Mouse (Mus musculus) heart, embryonic 12.5 days (tissue): Measurements from ENCODE around the gene Tnik. TPM values are rescaled to one million over a fixed set of nuclear protein-coding genes. Genes with fewer than 3 reads are reported as not detected.

Experiments
- ATAC-seq: fragments of 200-750 bp; cut with Nextera tagmentation; 2 replicates; pipeline ENCODE4 v1.8.0; 2017; ENCODE audit warnings: moderate TSS enrichment, moderate library complexity; ENCODE audit not compliant: insufficient number of reproducible peaks, low FRiP score
- H3K27ac ChIP-seq: fragments of 300-500 bp; sonication (generic); 2 replicates; pipeline ENCODE4 v1.5.1; 2016; ENCODE audit warnings: mild to moderate bottlenecking, moderate library complexity; ENCODE audit not compliant: poor library complexity, severe bottlenecking
- H3K27me3 ChIP-seq: fragments of 300-500 bp; sonication (generic); replicated peaks from 2 replicates; pipeline ENCODE4 v1.6.1; 2016; ENCODE audit warnings: mild to moderate bottlenecking, moderate library complexity
- H3K36me3 ChIP-seq: fragments of 300-500 bp; sonication (generic); 2 replicates; pipeline ENCODE4 v1.6.1; 2016; ENCODE audit warnings: mild to moderate bottlenecking, moderate library complexity
- H3K4me1 ChIP-seq: fragments of 300-500 bp; sonication (generic); replicated peaks from 2 replicates; pipeline ENCODE4 v1.6.1; 2016; ENCODE audit warnings: mild to moderate bottlenecking
- H3K4me2 ChIP-seq: fragments of 300-500 bp; sonication (generic); 2 replicates; pipeline ENCODE4 v1.6.1; 2016; ENCODE audit warnings: mild to moderate bottlenecking, moderate library complexity
- H3K4me3 ChIP-seq: fragments of 300-500 bp; sonication (generic); 2 replicates; pipeline ENCODE4 v1.5.1; 2016; ENCODE audit warnings: mild to moderate bottlenecking
- H3K9ac ChIP-seq: fragments of 300-500 bp; sonication (generic); 2 replicates; pipeline ENCODE4 v1.6.1; 2016; ENCODE audit warnings: mild to moderate bottlenecking, moderate library complexity
- H3K9me3 ChIP-seq: fragments of 300-500 bp; sonication (generic); replicated peaks from 2 replicates; pipeline ENCODE4 v1.6.1; 2016; ENCODE audit warnings: mild to moderate bottlenecking, moderate library complexity
- WGBS: fragments of 180-500 bp; shearing (Covaris S2); methylation state at CpG from one replicate; pipeline ENCODE4 v1.1.7; 2016; 5-methylcytosine and 5-hydroxymethylcytosine counted together
- microRNA-seq: library from miRNA; unstranded; fragments of <30 nt; microRNA quantifications from one replicate; pipeline ENCODE4, GENCODE M21; 2017
- polyA plus RNA-seq: library from polyadenylated mRNA; unstranded; fragments of >200 nt; fragmentation: Nextera tagmentation; extraction: Ambion mirVana; gene quantifications from 2 replicates; pipeline ENCODE4 v1.2.1, GENCODE M21; 2016

The Tnik gene
- polyA plus RNA-seq, 1 experiment from 2014 or later = 10.3 TPM

- Histone ChIP-seq H3K4me1 (no peaks in the 10 kb centered on the region), H3K9ac (no peak overlapping the region), H3K4me2 (no peak overlapping the region), H3K27ac (no peak overlapping the region), H3K27me3 (no peaks in the 10 kb centered on the region), H3K36me3 (no peaks in the 10 kb centered on the region), H3K4me3 (no peak overlapping the region), H3K9me3 (no peaks in the 10 kb centered on the region)
- ATAC-seq = no peak
- WGBS = 46% methylated on average over 1 of the region's 1 CpGs
Observed at GRCm38 (mm10) chr3:28709740-28710139, 446.7 kb downstream of the Tnik start.

- no peak for ATAC-seq
- H3K4me3 ChIP-seq = no peak overlapping the region
- no peaks in the 10 kb centered on the region for H3K27me3 ChIP-seq
- no peak overlapping the region for H3K27ac ChIP-seq
- no peak overlapping the region for H3K9ac ChIP-seq
- no peaks in the 10 kb centered on the region for H3K4me1 ChIP-seq
- WGBS = 69% methylated on average over 7 of the region's 7 CpGs
- H3K36me3 ChIP-seq = no peaks in the 10 kb centered on the region
- no peak overlapping the region for H3K4me2 ChIP-seq
- no peaks in the 10 kb centered on the region for H3K9me3 ChIP-seq
Observed at GRCm38 (mm10) chr3:28713913-28714698, 451.1 kb downstream of the Tnik start.

GRCm38 (mm10) chr3:28718521-28718920, 455.5 kb downstream of the Tnik start:
- Histone ChIP-seq H3K9me3 (no peaks in the 10 kb centered on the region), H3K4me3 (no peak overlapping the region), H3K36me3 (no peaks in the 10 kb centered on the region), H3K27me3 (no peaks in the 10 kb centered on the region), H3K4me2 (no peak overlapping the region), H3K4me1 (0 out of 2 replicates have a peak, but pooled peaks cover 5% of the 10 kb centered on the region), H3K27ac (no peak overlapping the region), H3K9ac (no peak overlapping the region)
- 87% methylated on average over 2 of the region's 2 CpGs for WGBS
- ATAC-seq = no peak

- 70% methylated on average over 5 of the region's 5 CpGs for WGBS
- H3K27ac ChIP-seq = no peak overlapping the region
- no peaks in the 10 kb centered on the region for H3K27me3 ChIP-seq
- H3K4me2 ChIP-seq = no peak overlapping the region
- H3K9me3 ChIP-seq = no peaks in the 10 kb centered on the region
- no peak overlapping the region for H3K9ac ChIP-seq
- H3K36me3 ChIP-seq = no peaks in the 10 kb centered on the region
- H3K4me1 ChIP-seq = 0 out of 2 replicates have a peak, but pooled peaks cover 5% of the 10 kb centered on the region
- ATAC-seq = no peak
- no peak overlapping the region for H3K4me3 ChIP-seq
Observed at GRCm38 (mm10) chr3:28721218-28721617, 458.2 kb downstream of the Tnik start.

- ATAC-seq = no peak
- H3K36me3 ChIP-seq = no peaks in the 10 kb centered on the region
- H3K9me3 ChIP-seq = no peaks in the 10 kb centered on the region
- no peak overlapping the region for H3K27ac ChIP-seq
- WGBS = 37% methylated on average over 7 of the region's 7 CpGs
- no peak overlapping the region for H3K9ac ChIP-seq
- no peaks in the 10 kb centered on the region for H3K27me3 ChIP-seq
- H3K4me2 ChIP-seq = no peak overlapping the region
- H3K4me1 ChIP-seq = 0 out of 2 replicates have a peak, but pooled peaks cover 5% of the 10 kb centered on the region
- no peak overlapping the region for H3K4me3 ChIP-seq
Observed at GRCm38 (mm10) chr3:28721838-28722237, 458.8 kb downstream of the Tnik start.

- Histone ChIP-seq H3K27me3 (no peaks in the 10 kb centered on the region), H3K4me3 (no peak overlapping the region), H3K4me1 (0 out of 2 replicates have a peak, but pooled peaks cover 5% of the 10 kb centered on the region), H3K9me3 (0 out of 2 replicates have a peak, but pooled peaks cover 2% of the 10 kb centered on the region), H3K27ac (no peak overlapping the region), H3K9ac (no peak overlapping the region), H3K36me3 (no peaks in the 10 kb centered on the region), H3K4me2 (no peak overlapping the region)
- no peak for ATAC-seq
Observed at GRCm38 (mm10) chr3:28722531-28722930, 459.5 kb downstream of the Tnik start.

- Histone ChIP-seq H3K9ac (no peak overlapping the region), H3K4me2 (no peak overlapping the region), H3K4me3 (no peak overlapping the region), H3K27ac (no peak overlapping the region), H3K9me3 (0 out of 2 replicates have a peak, but pooled peaks cover 2% of the 10 kb centered on the region), H3K4me1 (0 out of 2 replicates have a peak, but pooled peaks cover 5% of the 10 kb centered on the region), H3K27me3 (no peaks in the 10 kb centered on the region), H3K36me3 (no peaks in the 10 kb centered on the region)
- WGBS = 56% methylated on average over 6 of the region's 6 CpGs
- no peak for ATAC-seq
Observed at GRCm38 (mm10) chr3:28723534-28723933, 460.5 kb downstream of the Tnik start.

- Histone ChIP-seq H3K9ac (no peak overlapping the region), H3K27ac (no peak overlapping the region), H3K36me3 (no peaks in the 10 kb centered on the region), H3K27me3 (no peaks in the 10 kb centered on the region), H3K4me1 (0 out of 2 replicates have a peak, but pooled peaks cover 5% of the 10 kb centered on the region), H3K9me3 (0 out of 2 replicates have a peak, but pooled peaks cover 2% of the 10 kb centered on the region), H3K4me2 (no peak overlapping the region), H3K4me3 (no peak overlapping the region)
- no peak for ATAC-seq
- 91% methylated on average over 13 of the region's 13 CpGs for WGBS
Observed at GRCm38 (mm10) chr3:28725203-28725602, 462.2 kb downstream of the Tnik start.

Small RNA genes within 50 kb of the gene (microRNA-seq; reads per million reads assigned to microRNA genes)
- gene Mir466q = 0.71 reads per million
